Mouse (Mus musculus) testis, adult 2 months (tissue): ENCODE data around the gene Mlycd. TPM values are rescaled to one million over a fixed set of nuclear protein-coding genes. Genes with fewer than 3 reads are reported as not detected.

Source experiments
- H3K27ac ChIP-seq: fragments of 200-500 bp; 2 replicates; pipeline ENCODE4 v1.5.1; 2012; ENCODE audit warnings: low read depth, low read length; ENCODE audit not compliant: control insufficient read depth, insufficient read depth
- H3K27me3 ChIP-seq: fragments of 200-500 bp; 2 replicates; pipeline ENCODE4 v1.6.1; 2012; ENCODE audit warnings: mild to moderate bottlenecking, low read length, moderate library complexity; ENCODE audit not compliant: control insufficient read depth, insufficient read depth
- H3K36me3 ChIP-seq: fragments of 200-500 bp; 2 replicates; pipeline ENCODE4 v1.6.1; 2012; ENCODE audit warnings: mild to moderate bottlenecking, low read length; ENCODE audit not compliant: control insufficient read depth, insufficient read depth
- H3K4me1 ChIP-seq: fragments of 200-500 bp; 2 replicates; pipeline ENCODE4 v1.6.1; 2012; ENCODE audit warnings: low read length; ENCODE audit not compliant: control insufficient read depth, insufficient read depth
- H3K4me3 ChIP-seq: fragments of 200-500 bp; 2 replicates; pipeline ENCODE4 v1.5.1; 2012; ENCODE audit warnings: low read depth, mild to moderate bottlenecking, low read length, moderate library complexity, mixed read lengths; ENCODE audit not compliant: control insufficient read depth
- CTCF ChIP-seq: fragments of 200-500 bp; IDR thresholded peaks from 2 replicates; pipeline ENCODE4 v1.5.1; 2012; ENCODE audit warnings: low read depth, mild to moderate bottlenecking, inconsistent platforms, low read length, moderate library complexity; ENCODE audit not compliant: control insufficient read depth, insufficient read depth, insufficient replicate concordance
- POLR2A ChIP-seq: fragments of 200-500 bp; IDR thresholded peaks from 2 replicates; pipeline ENCODE4 v1.6.1; 2012; ENCODE audit warnings: low read depth, mild to moderate bottlenecking, inconsistent platforms, low read length, moderate library complexity; ENCODE audit not compliant: control insufficient read depth
- polyA plus RNA-seq: library from polyadenylated mRNA; depleted of rRNA; stranded (reverse); fragments of >200 nt; gene quantifications from 2 replicates; pipeline ENCODE4 v1.2.3, GENCODE M21; 2012

The Mlycd gene
- polyA plus RNA-seq, 1 experiment: 5.3 TPM

- Histone ChIP-seq H3K36me3 (no peaks in the 10 kb centered on the region; the same call in 1 of the 2 replicates), H3K27me3 (no peaks in the 10 kb centered on the region), H3K4me3 (no peak overlapping the region), H3K27ac (no peak overlapping the region), H3K4me1 (no peaks in the 10 kb centered on the region)
- no peak for TF ChIP-seq POLR2A
- TF ChIP-seq CTCF: no peak
Measured at GRCm38 (mm10) chr8:119403912-119404311, 9.2 kb downstream of the Mlycd start.

GRCm38 (mm10) chr8:119404648-119405047 lies 10.0 kb downstream of the Mlycd start:
- TF ChIP-seq POLR2A: no peak
- no peak for TF ChIP-seq CTCF
- H3K4me1 ChIP-seq: no peaks in the 10 kb centered on the region
- H3K36me3 ChIP-seq: no peaks in the 10 kb centered on the region; the same call in 1 of the 2 replicates
- no peak overlapping the region for H3K27ac ChIP-seq
- H3K4me3 ChIP-seq: no peak overlapping the region
- no peaks in the 10 kb centered on the region for H3K27me3 ChIP-seq

GRCm38 (mm10) chr8:119408311-119408710 lies 13.6 kb downstream of the Mlycd start:
- H3K27me3 ChIP-seq: no peaks in the 10 kb centered on the region
- H3K27ac ChIP-seq: no peak overlapping the region
- H3K4me1 ChIP-seq: peaks cover 4% of the 10 kb centered on the region
- H3K4me3 ChIP-seq: no peak overlapping the region
- H3K36me3 ChIP-seq: no peaks in the 10 kb centered on the region; the same call in none of the 2 replicates
- TF ChIP-seq POLR2A (no peak), CTCF (no peak)

GRCm38 (mm10) chr8:119412037-119412734 lies 17.5 kb downstream of the Mlycd start:
- H3K36me3 ChIP-seq: no peaks in the 10 kb centered on the region; the same call in none of the 2 replicates
- TF ChIP-seq POLR2A (no peak), CTCF (no peak)
- H3K4me1 ChIP-seq: peaks cover 4% of the 10 kb centered on the region
- no peaks in the 10 kb centered on the region for H3K27me3 ChIP-seq
- no peak overlapping the region for H3K27ac ChIP-seq
- H3K4me3 ChIP-seq: no peak overlapping the region

GRCm38 (mm10) chr8:119412735-119413498 lies 18.2 kb downstream of the Mlycd start:
- peak; percentile 98 for TF ChIP-seq CTCF
- TF ChIP-seq POLR2A: no peak
- H3K4me3 ChIP-seq: no peak overlapping the region
- no peak overlapping the region for H3K27ac ChIP-seq
- H3K4me1 ChIP-seq: peaks cover 4% of the 10 kb centered on the region
- H3K36me3 ChIP-seq: no peaks in the 10 kb centered on the region; the same call in none of the 2 replicates
- no peaks in the 10 kb centered on the region for H3K27me3 ChIP-seq

- Histone ChIP-seq H3K27ac (no peak overlapping the region), H3K4me1 (peaks cover 4% of the 10 kb centered on the region), H3K36me3 (no peaks in the 10 kb centered on the region; the same call in none of the 2 replicates), H3K27me3 (no peaks in the 10 kb centered on the region), H3K4me3 (no peak overlapping the region)
- no peak for TF ChIP-seq CTCF
- TF ChIP-seq POLR2A: no peak
Measured at GRCm38 (mm10) chr8:119413605-119414004, 18.9 kb downstream of the Mlycd start.

- peaks cover 7% of the 10 kb centered on the region for H3K4me1 ChIP-seq
- no peaks in the 10 kb centered on the region for H3K36me3 ChIP-seq
- TF ChIP-seq CTCF (no peak), POLR2A (no peak)
- H3K4me3 ChIP-seq: peak overlapping the region; percentile 67
- no peaks in the 10 kb centered on the region for H3K27me3 ChIP-seq
- no peak overlapping the region for H3K27ac ChIP-seq
Measured at GRCm38 (mm10) chr8:119420318-119420717, 25.6 kb downstream of the Mlycd start.

GRCm38 (mm10) chr8:119421603-119422122 lies 27.0 kb downstream of the Mlycd start:
- no peak overlapping the region for H3K27ac ChIP-seq
- TF ChIP-seq POLR2A (no peak), CTCF (no peak)
- no peak overlapping the region for H3K4me3 ChIP-seq
- H3K4me1 ChIP-seq: peaks cover 12% of the 10 kb centered on the region
- H3K27me3 ChIP-seq: no peaks in the 10 kb centered on the region
- no peaks in the 10 kb centered on the region for H3K36me3 ChIP-seq
